8 mouse cellular contexts compared by ENCODE assay signal in genomic region chr2:167586041-167586440, GRCm38 (mm10). TPM values are rescaled to one million over a fixed set of nuclear protein-coding genes. Genes with fewer than 3 reads are reported as not detected.
DNase-seq lines count a peak whose midpoint lies in the region; ATAC-seq and TF ChIP-seq lines count a peak whose summit lies in the region.

No protein-coding gene starts in this region.

- no peak overlapping the region for H3K4me2 ChIP-seq in liver, embryonic 12.5 days

- H3K27me3 ChIP-seq in C2C12 (ENCODE audit: control insufficient read depth, insufficient read depth, insufficient read length): no peaks in the 10 kb centered on the region
- 0 out of 2 replicates have a peak, but pooled peaks cover 3% of the 10 kb centered on the region for H3K27me3 ChIP-seq in liver, embryonic 12.5 days (replicated peaks)

- H3K79me3 ChIP-seq in C2C12 (ENCODE audit: low read depth): no peaks in the 10 kb centered on the region

- H3K27ac ChIP-seq in liver, embryonic 12.5 days: peak overlapping the region; percentile 76

- H3ac ChIP-seq in C2C12 (ENCODE audit: control insufficient read depth, insufficient read length, low read depth): peak overlapping the region; percentile 12

- intact Hi-C loops in heart, postnatal 14 days (cut with DNase I): no loop called here
- intact Hi-C loops in left cerebral cortex, postnatal 14 days (cut with DNase I): no loop called here
- intact Hi-C loops in left cerebral cortex, postnatal 36 days (cut with DNase I): no loop called here

- DNase-seq in adipocyte (ENCODE audit: low spot score): peak; percentile 73
- peak; percentile 48 to 60 for DNase-seq in heart, postnatal 14 days
- DNase-seq in retina, postnatal 1 day: no peak
- DNase-seq in left cerebral cortex, postnatal 14 days (ENCODE audit: low spot score in 2 of 2): no peak
- no peak for DNase-seq in left cerebral cortex, postnatal 36 days (ENCODE audit: low spot score in 2 of 2)

- no peak overlapping the region for H3K9ac ChIP-seq in liver, embryonic 12.5 days

- H3K36me3 ChIP-seq in C2C12 (ENCODE audit: control insufficient read depth, insufficient read depth): no peaks in the 10 kb centered on the region
- H3K36me3 ChIP-seq in liver, embryonic 12.5 days: no peaks in the 10 kb centered on the region

- no peak overlapping the region for H3K4me3 ChIP-seq in C2C12 (ENCODE audit: insufficient read depth, poor library complexity, severe bottlenecking)
- H3K4me3 ChIP-seq in liver, embryonic 12.5 days: no peak overlapping the region

- 41% methylated on average over 8 of the region's 8 CpGs for WGBS in liver, embryonic 12.5 days (ENCODE audit: insufficient replicate concordance)

- no peak for TF ChIP-seq CTCF in C2C12 (IDR thresholded peaks at IDR 0.05; ENCODE audit: control insufficient read depth, insufficient read depth, insufficient read length)

- H3K4me1 ChIP-seq in liver, embryonic 12.5 days: peaks cover 65% of the 10 kb centered on the region

- no peaks in the 10 kb centered on the region for H3K79me2 ChIP-seq in C2C12 (ENCODE audit: control insufficient read depth, insufficient read depth)

- ATAC-seq in liver, embryonic 12.5 days: no peak
- ATAC-seq in erythroblast, adult 5-6 weeks (replicated peaks; ENCODE audit: low FRiP score, poor library complexity, severe bottlenecking): no peak

- H3K9me3 ChIP-seq in liver, embryonic 12.5 days (replicated peaks): no peaks in the 10 kb centered on the region

TF ChIP-seq in C2C12, 6 proteins besides CTCF, POLR2A, EP300 and RAD21:
- TF ChIP-seq MAX (IDR thresholded peaks at IDR 0.05): peak; percentile 4
- no peak for TF ChIP-seq CEBPB (IDR thresholded peaks at IDR 0.05; ENCODE audit: low read depth)
TF ChIP-seq in C2C12: peak in this region for 1.

RNA-seq across cellular contexts. Expression of gene Ube2v1, which starts 45.9 kb away (rescaled TPM):
- 237 TPM for polyA plus RNA-seq in C2C12 (2012; fragmentation: generic; extraction: Trizol)
- total RNA-seq in heart, postnatal 14 days (2021): 100 to 1,000 TPM in 1 of 2 experiments, 10 to 100 TPM in 1; 93.8 to 102 TPM
- polyA plus RNA-seq in liver, embryonic 12.5 days (2016; fragmentation: Nextera tagmentation; extraction: Ambion mirVana): 256 and 259 TPM in 2 replicates
- 134 and 176 TPM in 2 replicates for total RNA-seq in erythroblast, adult 5-6 weeks (2015; ENCODE audit: low replicate concordance)
- total RNA-seq in erythroblast, adult 5-6 weeks (2017; ENCODE audit: low replicate concordance): 150 and 202 TPM in 2 replicates
- total RNA-seq in left cerebral cortex, postnatal 14 days (2021): 100 to 1,000 TPM; 215 to 250 TPM
- total RNA-seq in left cerebral cortex, postnatal 36 days (2021): 100 to 1,000 TPM; 246 to 259 TPM

RNA-seq across cellular contexts. Expression of gene Snai1, which starts 48.0 kb away (rescaled TPM):
- polyA plus RNA-seq in C2C12 (2012; fragmentation: generic; extraction: Trizol): 48.1 TPM
- 1 to 10 TPM; 3.0 to 3.1 TPM for total RNA-seq in heart, postnatal 14 days (2021)
- polyA plus RNA-seq in liver, embryonic 12.5 days (2016; fragmentation: Nextera tagmentation; extraction: Ambion mirVana): 4.9 and 5.0 TPM in 2 replicates
- total RNA-seq in erythroblast, adult 5-6 weeks (2015; ENCODE audit: low replicate concordance): not detected in 2 replicates
- total RNA-seq in erythroblast, adult 5-6 weeks (2017; ENCODE audit: low replicate concordance): 0.70 TPM in 1 of 2 replicates, not detected in the other
- under 1 TPM; 0.86 to 0.95 TPM for total RNA-seq in left cerebral cortex, postnatal 14 days (2021)
- under 1 TPM; 0.52 to 0.88 TPM for total RNA-seq in left cerebral cortex, postnatal 36 days (2021)

Comparison
In these comparisons a context has a peak if more than half of its experiments do, and no peak if none do; other contexts are left out.
1. DNase-seq: peak in adipocyte (single experiment) and heart, postnatal 14 days (2 of 2); none in retina, postnatal 1 day (single experiment), left cerebral cortex, postnatal 14 days (0 of 2) and left cerebral cortex, postnatal 36 days (0 of 2).